Mouse (Mus musculus) erythroblast, embryonic 14.5 days (primary cell): Measurements from ENCODE around the gene Cit.

Experiments used
- GATA1 ChIP-seq: IDR thresholded peaks from 2 replicates; pipeline ENCODE4 v1.6.1; 2012; ENCODE audit warnings: low read length, inconsistent platforms, mixed read lengths
- TAL1 ChIP-seq: IDR thresholded peaks from 3 replicates; pipeline ENCODE4 v1.6.1; 2012; ENCODE audit warnings: low read length, inconsistent platforms, mixed read lengths

DNA sequence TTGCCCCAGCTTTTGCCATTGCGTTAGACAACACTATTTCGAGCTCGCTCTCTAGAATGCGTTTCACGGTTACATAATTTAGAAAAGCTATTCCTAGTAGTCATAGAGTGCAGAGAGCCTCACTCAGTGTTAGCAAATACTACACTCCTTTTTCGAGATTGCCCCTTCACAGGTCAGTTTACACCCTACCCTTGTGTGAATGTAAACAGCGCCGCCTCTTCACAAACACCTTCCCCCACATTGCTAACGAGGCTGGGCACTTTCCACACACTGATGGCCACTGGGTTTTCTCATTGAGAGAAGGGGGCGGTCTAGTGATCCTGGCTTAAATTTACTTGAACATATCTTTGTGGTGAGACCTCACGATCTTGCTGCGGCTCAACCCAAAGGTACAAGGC, 711 bp upstream of the Cit start:
- no peak for TF ChIP-seq GATA1
- no peak for TF ChIP-seq TAL1
